Mouse (Mus musculus): ENCODE data around the gene Spi1. TPM values are rescaled to one million over a fixed set of nuclear protein-coding genes. Genes with fewer than 3 reads are reported as not detected.

Gene Spi1
- polyA plus RNA-seq, 1 experiment = 17.7 TPM

GRCm38 (mm10) chr2:91066455-91066854, 15.7 kb upstream of the Spi1 start:
- DNase-seq (ENCODE audit: low spot score) = no peak

GRCm38 (mm10) chr2:91068162-91068871, 13.9 kb upstream of the Spi1 start:
- no peak for DNase-seq (ENCODE audit: low spot score)

GRCm38 (mm10) chr2:91068872-91069165, 13.4 kb upstream of the Spi1 start:
- DNase-seq (ENCODE audit: low spot score) = no peak

- DNase-seq (ENCODE audit: low spot score) = no peak
Observed at GRCm38 (mm10) chr2:91069306-91070000, 12.7 kb upstream of the Spi1 start.

- DNase-seq (ENCODE audit: low spot score) = peak; percentile 99
Observed at GRCm38 (mm10) chr2:91070076-91070800, 12.0 kb upstream of the Spi1 start, which contains the start of gene Slc39a13. Slc39a13 (minus strand) TSS chr2:91070417.

- DNase-seq (ENCODE audit: low spot score) = no peak
Observed at GRCm38 (mm10) chr2:91071059-91071458, 11.1 kb upstream of the Spi1 start.

- DNase-seq (ENCODE audit: low spot score) = no peak
Observed at GRCm38 (mm10) chr2:91072092-91072491, 10.1 kb upstream of the Spi1 start.

DNA sequence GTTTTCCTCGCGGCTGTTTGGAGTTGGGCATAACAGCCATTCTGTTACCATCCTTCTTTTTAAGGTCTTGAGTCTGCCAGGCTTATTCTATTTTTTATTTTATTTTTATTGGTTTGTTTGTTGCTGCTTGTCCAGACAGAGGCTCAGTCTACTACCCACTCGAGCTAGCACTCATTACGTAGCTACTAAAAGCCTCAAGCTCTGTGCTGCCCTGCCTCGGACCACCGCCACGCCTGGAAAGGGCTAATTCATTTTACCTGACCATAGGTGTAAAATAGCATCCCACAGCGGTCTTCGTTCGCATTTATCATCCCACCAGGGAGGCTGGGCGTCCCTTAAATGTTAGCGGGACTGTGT, 4.3 kb upstream of the Spi1 start:
- DNase-seq (ENCODE audit: low spot score) = no peak

GRCm38 (mm10) chr2:91078314-91079025, 3.7 kb upstream of the Spi1 start:
- DNase-seq (ENCODE audit: low spot score) = no peak

GRCm38 (mm10) chr2:91079026-91079384, 3.2 kb upstream of the Spi1 start:
- DNase-seq (ENCODE audit: low spot score) = no peak

GRCm38 (mm10) chr2:91080784-91081513, 1.2 kb upstream of the Spi1 start:
- no peak for DNase-seq (ENCODE audit: low spot score)

DNA sequence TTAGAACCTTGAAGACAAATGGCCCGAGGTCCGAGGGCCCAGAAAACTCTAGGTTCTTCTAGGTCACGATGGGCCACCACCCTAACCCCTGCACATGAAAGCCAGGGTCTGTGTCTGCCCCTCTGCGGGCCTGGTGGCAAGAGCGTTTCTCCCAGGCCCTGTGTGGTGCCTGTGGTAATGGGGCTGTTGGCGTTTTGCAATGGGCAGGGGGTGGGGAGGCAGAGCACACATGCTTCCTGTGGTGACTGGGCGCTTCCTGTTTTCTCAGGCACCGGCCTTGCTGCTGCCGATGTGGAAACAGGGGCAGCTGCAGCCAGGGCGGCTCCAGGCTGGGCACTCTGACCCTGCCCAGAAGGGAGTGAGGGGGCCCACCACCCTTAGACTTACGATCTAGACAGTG, 654 bp downstream of the Spi1 start:
- no peak for DNase-seq (ENCODE audit: low spot score)

DNA sequence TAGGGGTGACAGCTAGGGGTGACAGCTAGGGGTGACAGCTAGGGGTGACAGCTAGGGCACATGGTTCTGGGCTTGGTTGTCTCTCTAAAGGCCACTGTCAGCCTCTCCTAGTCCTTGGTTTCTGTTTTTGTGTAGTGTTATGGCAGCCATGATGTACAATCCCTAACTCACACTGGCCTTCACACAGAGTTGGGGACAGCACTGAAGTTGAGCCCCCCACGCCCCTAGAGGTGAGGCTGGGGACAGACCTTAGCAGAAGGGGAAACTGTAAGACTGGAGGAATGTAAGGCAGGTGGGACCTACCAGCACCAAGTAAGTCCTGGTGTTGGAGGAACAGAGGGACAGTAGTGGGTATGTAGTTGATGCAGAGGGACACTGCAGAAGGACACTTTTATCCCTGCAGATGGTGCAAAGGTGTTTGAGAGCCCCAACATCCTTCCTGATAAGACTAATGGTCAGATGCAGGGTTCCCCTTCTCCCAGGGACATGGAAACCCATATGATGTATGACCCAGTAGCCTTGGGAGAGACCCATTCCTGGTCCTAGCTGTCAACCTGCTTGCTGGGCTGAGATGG, 1.3 kb downstream of the Spi1 start:
- no peak for DNase-seq (ENCODE audit: low spot score)

DNA sequence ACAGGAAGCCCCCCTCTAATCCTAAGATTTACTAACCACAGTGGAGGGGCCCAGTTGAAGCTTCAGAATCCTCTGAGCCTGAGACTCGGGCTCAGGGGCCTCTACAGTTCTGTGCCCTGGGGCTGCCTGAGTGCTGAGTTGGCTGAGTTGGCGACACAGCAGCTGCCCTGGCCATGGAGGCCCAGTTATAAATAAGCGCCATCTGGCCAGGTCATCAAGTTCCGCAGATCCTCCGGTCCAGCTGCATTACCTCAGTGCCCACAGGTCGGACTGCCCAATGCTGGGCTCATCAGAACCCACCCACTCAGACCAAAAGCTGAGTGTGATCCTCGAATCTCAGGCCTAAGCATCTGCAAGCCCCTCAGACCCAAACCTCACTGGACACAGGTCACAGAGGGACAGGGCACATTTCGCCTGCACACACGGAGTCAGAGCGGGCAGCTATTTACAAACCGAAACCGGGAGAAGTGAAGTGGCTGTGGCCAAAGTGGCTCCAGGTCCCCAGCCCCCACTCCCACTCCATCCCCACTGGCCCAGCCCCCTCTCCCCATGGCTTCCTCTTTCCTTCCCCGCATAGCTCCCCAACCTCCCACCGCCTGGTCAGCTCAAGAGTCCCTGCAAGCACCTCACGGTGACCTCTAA, 2.1 kb downstream of the Spi1 start:
- DNase-seq (ENCODE audit: low spot score) = no peak

- DNase-seq (ENCODE audit: low spot score) = no peak
Observed at GRCm38 (mm10) chr2:91085494-91086391, 3.6 kb downstream of the Spi1 start.

DNA sequence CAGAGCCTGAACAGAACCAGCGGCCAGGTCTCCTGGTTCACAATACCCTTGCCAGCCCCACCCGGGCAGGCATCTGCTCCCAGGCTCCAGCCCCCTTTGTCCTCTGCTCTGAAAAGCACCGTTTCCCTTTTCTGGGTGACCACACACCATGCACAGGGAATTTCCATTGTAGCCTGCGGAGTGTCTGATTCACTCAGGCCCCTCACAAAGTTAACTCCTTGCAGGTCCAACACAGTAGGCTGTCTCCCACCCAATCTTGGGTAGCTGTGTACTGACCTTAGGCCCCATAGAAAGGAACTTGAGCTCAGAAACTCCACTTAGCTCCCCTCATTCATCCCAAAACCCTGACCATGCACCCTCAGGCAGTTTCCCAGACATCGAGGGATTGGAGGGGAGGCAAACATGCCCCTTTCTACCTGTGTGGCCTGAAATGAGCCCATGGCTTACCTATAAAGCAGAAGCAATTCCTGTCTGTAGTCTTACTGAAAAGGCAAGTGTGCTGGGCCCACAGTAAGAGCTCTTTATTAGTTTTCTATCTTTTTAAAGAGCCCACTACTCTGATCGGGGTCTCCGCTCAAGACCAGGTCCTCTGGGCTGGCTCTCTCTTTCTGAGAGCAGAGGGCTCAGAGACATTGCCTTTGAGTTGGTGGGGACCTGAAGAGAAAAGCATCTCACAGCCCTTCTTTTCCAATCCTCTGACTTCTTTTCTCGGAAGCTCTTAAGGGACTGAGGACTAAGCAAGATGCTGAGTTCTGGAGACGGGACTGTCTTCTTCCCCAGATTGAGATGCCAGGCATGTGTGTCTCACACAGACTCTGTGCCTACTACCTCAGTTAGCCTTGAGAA, 4.4 kb downstream of the Spi1 start:
- no peak for DNase-seq (ENCODE audit: low spot score)

DNA sequence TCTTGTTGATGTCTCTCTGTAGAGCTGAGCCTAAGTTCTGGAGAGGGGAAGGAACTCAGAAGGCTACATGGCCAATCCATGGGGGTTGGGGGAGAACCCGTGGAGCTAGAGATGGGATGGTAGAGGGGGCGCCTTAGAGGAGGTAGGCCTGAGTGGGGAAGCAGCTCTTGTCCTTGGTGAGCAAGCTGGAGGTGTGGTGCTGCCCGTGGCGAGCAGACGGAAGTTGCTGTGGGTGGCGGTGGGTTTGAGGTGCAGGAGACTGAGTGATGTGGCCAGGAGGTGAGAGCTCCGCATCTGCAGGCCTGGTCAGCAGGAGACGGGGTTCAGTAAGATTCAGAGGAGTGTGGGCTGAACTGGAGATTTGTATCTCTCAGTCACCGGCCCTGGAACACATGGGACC, 5.3 kb downstream of the Spi1 start:
- DNase-seq (ENCODE audit: low spot score) = no peak

- DNase-seq (ENCODE audit: low spot score) = no peak
Observed at GRCm38 (mm10) chr2:91088987-91089386, 6.8 kb downstream of the Spi1 start.

GRCm38 (mm10) chr2:91090208-91090607, 8.0 kb downstream of the Spi1 start:
- DNase-seq (ENCODE audit: low spot score) = no peak

Data from urinary bladder, adult 2 months (tissue).